Mouse (Mus musculus) left cerebral cortex, adult 11 months (tissue): ENCODE measurements around the gene Slc30a9.
A peak's percentile ranks its signal among the peaks of the same experiment; 100 is the strongest.

Experiments
- DNase-seq: peaks from one replicate; pipeline ENCODE4 v3.0.0; 2022; ENCODE audit warnings: low spot score

Slc30a9 gene

GRCm38 (mm10) chr5:67312522-67312851 lies 5.7 kb downstream of the Slc30a9 start:
- no peak for DNase-seq

DNA sequence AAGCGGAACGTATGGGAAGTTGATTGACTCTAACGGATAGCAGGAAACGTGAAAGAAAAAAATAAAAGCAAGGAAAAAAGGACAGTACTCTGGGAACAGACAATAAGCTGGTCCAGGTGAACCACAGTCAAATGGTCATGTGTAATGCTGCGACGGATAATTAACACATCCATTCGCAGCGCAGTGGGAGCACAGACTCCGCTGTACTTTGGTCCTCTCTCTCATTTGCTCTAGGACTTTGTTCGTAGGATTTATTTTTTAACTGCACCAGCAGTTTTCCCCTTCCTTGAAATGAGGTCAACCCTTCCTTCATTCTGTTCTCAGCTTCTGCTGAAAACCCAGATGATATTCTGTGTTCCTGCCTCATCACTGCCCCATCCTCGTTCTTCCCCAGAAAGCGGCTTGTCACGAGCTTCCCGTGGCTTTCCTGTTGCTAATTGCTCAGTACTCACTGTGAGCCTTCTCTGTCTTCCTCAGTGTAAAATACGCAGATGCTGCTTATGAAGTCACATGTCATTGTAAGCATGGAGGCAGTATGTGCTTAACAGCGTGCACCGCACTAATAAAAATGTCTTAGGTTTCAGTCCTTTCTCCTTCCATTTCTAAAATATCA lies 15.0 kb downstream of the Slc30a9 start:
- no peak for DNase-seq

DNA sequence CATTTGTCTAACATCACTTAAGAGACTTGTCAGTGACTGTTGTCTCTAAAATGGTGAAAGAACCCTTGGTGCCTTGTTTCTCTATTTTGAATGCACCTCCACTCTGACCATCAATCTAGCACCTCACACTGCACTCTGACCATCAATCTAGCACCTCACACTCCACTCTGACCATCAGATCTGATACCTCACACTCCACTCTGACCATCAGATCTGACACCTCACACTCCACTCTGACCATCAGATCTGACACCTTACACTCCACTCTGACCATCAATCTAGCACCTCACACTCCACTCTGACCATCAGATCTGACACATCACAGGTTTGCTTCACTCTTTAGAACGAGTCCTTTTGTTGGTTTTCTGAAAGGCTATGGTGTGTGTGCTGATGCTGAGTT lies 17.3 kb downstream of the Slc30a9 start:
- DNase-seq = no peak

GRCm38 (mm10) chr5:67340811-67341210 lies 34.1 kb downstream of the Slc30a9 start:
- no peak for DNase-seq

DNA sequence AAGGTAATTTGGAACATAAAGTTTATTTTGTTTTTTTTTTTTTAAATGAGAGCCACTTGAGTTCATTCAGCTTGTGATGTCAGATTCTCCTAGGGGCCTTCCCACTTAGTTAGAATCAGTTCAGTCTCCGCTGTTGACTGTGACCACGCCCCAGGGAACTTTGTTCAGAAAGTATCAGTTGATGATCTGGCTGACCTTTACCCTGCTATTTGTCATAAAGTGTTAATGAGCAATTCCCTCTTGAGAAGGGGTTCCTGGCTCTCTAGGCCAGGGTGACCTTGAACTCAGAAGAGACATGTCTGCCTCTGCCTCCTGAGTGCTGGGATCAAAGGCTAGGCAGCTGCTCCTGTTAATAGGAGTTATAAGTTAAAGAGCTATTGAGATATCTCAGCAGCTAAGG lies 40.3 kb downstream of the Slc30a9 start:
- no peak for DNase-seq

- DNase-seq = peak; percentile 38
These were observed 42.2 kb downstream of the Slc30a9 start for GRCm38 (mm10) chr5:67348949-67349348.

GRCm38 (mm10) chr5:67362316-67362715 lies 55.6 kb downstream of the Slc30a9 start:
- no peak for DNase-seq

- no peak for DNase-seq
These were observed 56.2 kb downstream of the Slc30a9 start for GRCm38 (mm10) chr5:67362931-67363330.

DNA sequence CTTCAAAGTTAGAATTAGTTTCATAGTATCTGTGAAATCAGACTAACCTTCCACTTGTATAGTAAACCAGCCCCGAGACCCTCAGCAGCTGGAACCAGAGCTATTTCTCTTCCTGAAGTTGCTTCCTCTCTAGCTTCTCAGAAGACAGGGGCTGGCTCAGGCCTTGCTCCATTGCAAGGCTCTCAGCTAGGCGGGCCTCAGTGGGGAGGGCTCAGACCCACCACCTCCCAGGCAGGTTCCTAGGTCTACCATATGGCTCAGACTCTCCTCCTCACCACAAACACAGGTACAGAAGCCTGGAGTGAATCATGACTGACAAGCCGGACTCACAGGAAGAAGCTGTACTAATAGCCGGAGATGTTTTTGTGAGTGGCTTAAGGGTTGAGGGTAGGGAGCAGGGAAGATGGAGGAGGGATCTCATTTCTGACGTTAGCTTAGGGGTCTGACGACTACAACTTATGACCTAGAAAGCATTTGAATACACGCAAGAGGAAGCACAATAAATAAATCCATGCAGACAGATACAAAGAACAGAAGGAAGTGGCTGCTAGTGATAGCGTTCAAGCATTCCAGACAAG lies 70.4 kb downstream of the Slc30a9 start:
- DNase-seq = no peak

GRCm38 (mm10) chr5:67381690-67382089 lies 74.9 kb downstream of the Slc30a9 start:
- DNase-seq = no peak

GRCm38 (mm10) chr5:67382556-67382955 lies 75.8 kb downstream of the Slc30a9 start:
- DNase-seq = no peak

GRCm38 (mm10) chr5:67393951-67394350 lies 87.2 kb downstream of the Slc30a9 start:
- no peak for DNase-seq

GRCm38 (mm10) chr5:67395211-67395851 lies 88.6 kb downstream of the Slc30a9 start:
- DNase-seq = no peak

DNA sequence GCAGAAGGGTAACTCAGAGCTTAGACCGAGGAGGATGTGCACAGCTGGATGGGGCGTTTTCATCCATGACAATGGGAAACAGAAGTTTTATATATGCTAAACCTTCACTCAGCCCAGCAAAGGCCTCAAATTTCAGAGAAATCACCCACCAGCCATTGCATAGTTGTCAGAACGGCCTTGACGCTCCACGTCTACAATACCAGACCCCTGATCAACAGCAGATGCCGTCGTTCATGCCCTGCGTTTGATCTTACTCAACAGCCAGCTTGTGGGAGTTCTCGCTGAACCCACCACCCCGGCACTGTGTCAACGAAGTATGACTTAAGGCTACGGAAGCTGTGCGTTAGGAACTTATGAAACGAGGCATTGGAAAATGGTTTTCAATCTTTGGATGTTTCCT lies 90.4 kb downstream of the Slc30a9 start:
- no peak for DNase-seq

GRCm38 (mm10) chr5:67399876-67400607 lies 93.3 kb downstream of the Slc30a9 start:
- no peak for DNase-seq

GRCm38 (mm10) chr5:67400608-67401480 lies 94.1 kb downstream of the Slc30a9 start:
- no peak for DNase-seq

GRCm38 (mm10) chr5:67401612-67402011 lies 94.9 kb downstream of the Slc30a9 start:
- no peak for DNase-seq

GRCm38 (mm10) chr5:67404380-67404779 lies 97.6 kb downstream of the Slc30a9 start:
- no peak for DNase-seq

- no peak for DNase-seq
These were observed 98.2 kb downstream of the Slc30a9 start for GRCm38 (mm10) chr5:67404919-67405318.
